Mouse (Mus musculus) liver, embryonic 13.5 days (tissue): ENCODE data around the gene Clps. TPM values are rescaled to one million over a fixed set of nuclear protein-coding genes. Genes with fewer than 3 reads are reported as not detected.

Source experiments
- ATAC-seq: fragments of 200-750 bp; cut with Nextera tagmentation; 2 replicates; pipeline ENCODE4 v1.8.0; 2017; ENCODE audit warnings: low read depth, mild to moderate bottlenecking, moderate number of reproducible peaks, moderate library complexity
- DNase-seq: peaks from one replicate; pipeline ENCODE4 v3.0.0; 2022
- H3K27ac ChIP-seq: fragments of 300-500 bp; sonication (generic); 2 replicates; pipeline ENCODE4 v1.5.1; 2015; ENCODE audit warnings: moderate library complexity, mild to moderate bottlenecking, inconsistent platforms
- H3K27me3 ChIP-seq: fragments of 300-500 bp; sonication (generic); 2 replicates; pipeline ENCODE4 v1.6.1; 2015; ENCODE audit warnings: mild to moderate bottlenecking, inconsistent platforms
- H3K36me3 ChIP-seq: fragments of 300-500 bp; sonication (generic); 2 replicates; pipeline ENCODE4 v1.6.1; 2015; ENCODE audit warnings: mild to moderate bottlenecking, inconsistent platforms
- H3K4me1 ChIP-seq: fragments of 300-500 bp; sonication (generic); replicated peaks from 2 replicates; pipeline ENCODE4 v1.6.1; 2015; ENCODE audit warnings: inconsistent platforms
- H3K4me2 ChIP-seq: fragments of 300-500 bp; sonication (generic); 2 replicates; pipeline ENCODE4 v1.6.1; 2015; ENCODE audit warnings: inconsistent platforms, mild to moderate bottlenecking, moderate library complexity
- H3K4me3 ChIP-seq: fragments of 300-500 bp; sonication (generic); replicated peaks from 2 replicates; pipeline ENCODE4 v1.5.1; 2015; ENCODE audit warnings: mild to moderate bottlenecking, inconsistent platforms
- H3K9ac ChIP-seq: fragments of 300-500 bp; sonication (generic); 2 replicates; pipeline ENCODE4 v1.6.1; 2015; ENCODE audit warnings: mild to moderate bottlenecking, inconsistent platforms
- H3K9me3 ChIP-seq: fragments of 300-500 bp; sonication (generic); replicated peaks from 2 replicates; pipeline ENCODE4 v1.6.1; 2016; ENCODE audit warnings: inconsistent platforms
- WGBS: fragments of 180-500 bp; shearing (Covaris S2); methylation state at CpG from one replicate; pipeline ENCODE4 v1.1.7; 2015; ENCODE audit not compliant: insufficient replicate concordance; 5-methylcytosine and 5-hydroxymethylcytosine counted together
- polyA plus RNA-seq: library from polyadenylated mRNA; unstranded; fragments of >200 nt; fragmentation: Nextera tagmentation; extraction: Ambion mirVana; gene quantifications from 2 replicates; pipeline ENCODE4 v1.2.1, GENCODE M21; 2015

The Clps gene
- 3.2 and 3.4 TPM in 2 replicates for polyA plus RNA-seq

DNA sequence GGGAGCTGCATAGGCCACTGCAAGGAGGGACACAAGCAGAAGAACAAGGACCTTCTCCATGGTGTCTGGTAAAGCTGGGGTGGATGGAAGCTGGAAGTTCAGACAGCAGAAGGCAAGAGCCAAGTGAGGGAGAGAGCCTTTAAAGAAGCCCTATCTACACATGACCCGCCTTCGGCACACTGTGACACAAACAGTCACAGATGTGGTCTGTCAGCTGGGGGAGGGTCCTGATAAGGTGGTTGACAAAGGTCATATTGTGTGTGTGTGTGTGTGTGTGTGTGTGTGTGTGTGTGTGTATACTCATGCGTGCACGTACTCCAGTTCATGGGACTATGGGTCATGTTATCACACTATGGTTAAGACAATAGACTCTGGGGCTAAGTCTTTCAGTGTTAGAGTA lies at the start of gene Clps:
Gene Clps, minus strand, starts transcription at position 169 of the 400 bp plus-strand sequence.
- Histone ChIP-seq H3K27ac (0 out of 2 replicates have a peak within 1 kb of the TSS, but pooled peaks have one; percentile 12), H3K36me3 (no peaks in the 10 kb centered on the region), H3K9me3 (no peaks in the 10 kb centered on the region), H3K27me3 (no peaks in the 10 kb centered on the region), H3K9ac (no peak within 1 kb of the TSS), H3K4me2 (no peak within 1 kb of the TSS), H3K4me3 (no peak within 1 kb of the TSS), H3K4me1 (peaks cover 15% of the 10 kb centered on the region)
- ATAC-seq, result no peak
- 55% methylated on average over 4 of the region's 4 CpGs for WGBS
- DNase-seq, result no peak

DNA sequence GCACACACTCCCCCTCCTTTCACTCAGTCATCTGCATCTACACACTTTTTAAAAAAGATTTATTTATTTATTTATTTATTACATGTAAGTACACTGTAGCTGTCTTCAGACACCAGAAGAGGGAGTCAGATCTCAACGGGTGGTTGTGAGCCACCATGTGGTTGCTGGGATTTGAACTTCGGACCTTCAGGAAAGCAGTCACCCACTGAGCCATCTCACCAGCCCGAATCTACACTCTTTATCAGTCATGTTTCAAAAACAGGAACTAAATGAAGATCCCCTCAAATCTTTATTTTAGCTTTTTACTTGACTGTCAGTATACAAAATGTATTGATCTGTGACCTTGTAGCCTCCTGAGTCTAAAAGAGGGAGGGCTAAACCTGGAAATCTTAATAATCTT lies 49.0 kb upstream of the Clps start:
- H3K27me3 ChIP-seq, result no peaks in the 10 kb centered on the region
- H3K4me3 ChIP-seq, result no peak overlapping the region
- ATAC-seq (no peak), DNase-seq (no peak)
- H3K4me2 ChIP-seq, result no peak overlapping the region
- WGBS, result 28% methylated on average over 3 of the region's 3 CpGs
- H3K4me1 ChIP-seq, result peaks cover 25% of the 10 kb centered on the region
- no peak overlapping the region for H3K27ac ChIP-seq
- no peaks in the 10 kb centered on the region for H3K9me3 ChIP-seq
- H3K36me3 ChIP-seq, result peaks cover 44% of the 10 kb centered on the region
- H3K9ac ChIP-seq, result no peak overlapping the region

- Histone ChIP-seq H3K27ac (no peak overlapping the region), H3K4me2 (no peak overlapping the region), H3K36me3 (peaks cover 90% of the 10 kb centered on the region), H3K27me3 (no peaks in the 10 kb centered on the region), H3K9ac (no peak overlapping the region), H3K4me1 (no peaks in the 10 kb centered on the region), H3K4me3 (no peak overlapping the region), H3K9me3 (no peaks in the 10 kb centered on the region)
- WGBS, result 87% methylated on average over 9 of the region's 9 CpGs
- no peak for ATAC-seq
- no peak for DNase-seq
These were observed 41.1 kb upstream of the Clps start for GRCm38 (mm10) chr17:28601557-28602250.

GRCm38 (mm10) chr17:28600780-28601179 lies 40.2 kb upstream of the Clps start:
- no peaks in the 10 kb centered on the region for H3K4me1 ChIP-seq
- H3K4me2 ChIP-seq, result no peak overlapping the region
- DNase-seq (no peak), ATAC-seq (no peak)
- peaks cover 91% of the 10 kb centered on the region for H3K36me3 ChIP-seq
- H3K27me3 ChIP-seq, result no peaks in the 10 kb centered on the region
- WGBS, result 72% methylated on average over 5 of the region's 5 CpGs
- H3K27ac ChIP-seq, result no peak overlapping the region
- H3K9me3 ChIP-seq, result no peaks in the 10 kb centered on the region
- H3K4me3 ChIP-seq, result no peak overlapping the region
- no peak overlapping the region for H3K9ac ChIP-seq

GRCm38 (mm10) chr17:28593965-28594364 lies 33.4 kb upstream of the Clps start:
- ATAC-seq (0 out of 2 replicates have a peak, but pooled peaks have one; percentile 34), DNase-seq (no peak)
- no peak overlapping the region for H3K4me3 ChIP-seq
- H3K9me3 ChIP-seq, result no peaks in the 10 kb centered on the region
- H3K4me2 ChIP-seq, result no peak overlapping the region
- 50% methylated on average over 4 of the region's 4 CpGs for WGBS
- H3K27ac ChIP-seq, result no peak overlapping the region
- H3K36me3 ChIP-seq, result peaks cover 86% of the 10 kb centered on the region
- no peaks in the 10 kb centered on the region for H3K27me3 ChIP-seq
- no peak overlapping the region for H3K9ac ChIP-seq
- H3K4me1 ChIP-seq, result no peaks in the 10 kb centered on the region

- peak; percentile 56 for DNase-seq
- WGBS, result 13% methylated on average over 4 of the region's 4 CpGs
- Histone ChIP-seq H3K9ac (no peak overlapping the region), H3K9me3 (no peaks in the 10 kb centered on the region), H3K4me3 (no peak overlapping the region), H3K36me3 (peaks cover 89% of the 10 kb centered on the region), H3K27ac (no peak overlapping the region), H3K27me3 (no peaks in the 10 kb centered on the region), H3K4me2 (no peak overlapping the region), H3K4me1 (no peaks in the 10 kb centered on the region)
- ATAC-seq, result no peak
These were observed 32.4 kb upstream of the Clps start for GRCm38 (mm10) chr17:28592998-28593397.

- no peaks in the 10 kb centered on the region for H3K4me1 ChIP-seq
- ATAC-seq (no peak), DNase-seq (no peak)
- no peak overlapping the region for H3K4me2 ChIP-seq
- H3K9ac ChIP-seq, result no peak overlapping the region
- H3K9me3 ChIP-seq, result no peaks in the 10 kb centered on the region
- no peaks in the 10 kb centered on the region for H3K27me3 ChIP-seq
- H3K36me3 ChIP-seq, result peaks cover 84% of the 10 kb centered on the region
- no peak overlapping the region for H3K27ac ChIP-seq
- no peak overlapping the region for H3K4me3 ChIP-seq
- WGBS, result 70% methylated on average over 5 of the region's 5 CpGs
These were observed 30.9 kb upstream of the Clps start for GRCm38 (mm10) chr17:28591476-28591875.

DNA sequence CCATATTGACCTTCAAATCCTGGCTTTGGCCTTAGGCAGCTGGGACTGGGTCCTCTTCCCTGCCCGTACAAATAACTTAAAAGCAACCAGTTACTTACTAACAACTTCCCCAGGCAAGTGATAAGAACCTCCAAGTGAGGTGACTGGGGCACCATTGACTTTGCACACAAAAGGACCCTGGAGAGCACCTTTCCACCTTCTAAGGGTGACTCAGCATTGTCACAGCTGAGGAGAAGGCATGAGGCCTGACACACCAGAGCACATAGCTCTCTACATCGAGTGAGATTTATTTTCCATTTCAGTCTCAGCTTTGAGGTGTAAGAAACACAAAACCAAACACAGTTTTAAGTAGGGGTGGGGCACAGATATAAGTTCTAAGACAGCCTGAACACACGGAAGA lies 30.0 kb upstream of the Clps start:
- H3K4me1 ChIP-seq, result no peaks in the 10 kb centered on the region
- no peak overlapping the region for H3K4me2 ChIP-seq
- H3K9me3 ChIP-seq, result no peaks in the 10 kb centered on the region
- ATAC-seq, result no peak
- WGBS, result 70% methylated on average over 3 of the region's 3 CpGs
- H3K9ac ChIP-seq, result no peak overlapping the region
- H3K27ac ChIP-seq, result no peak overlapping the region
- no peak overlapping the region for H3K4me3 ChIP-seq
- peaks cover 75% of the 10 kb centered on the region for H3K36me3 ChIP-seq
- no peaks in the 10 kb centered on the region for H3K27me3 ChIP-seq
- no peak for DNase-seq

DNA sequence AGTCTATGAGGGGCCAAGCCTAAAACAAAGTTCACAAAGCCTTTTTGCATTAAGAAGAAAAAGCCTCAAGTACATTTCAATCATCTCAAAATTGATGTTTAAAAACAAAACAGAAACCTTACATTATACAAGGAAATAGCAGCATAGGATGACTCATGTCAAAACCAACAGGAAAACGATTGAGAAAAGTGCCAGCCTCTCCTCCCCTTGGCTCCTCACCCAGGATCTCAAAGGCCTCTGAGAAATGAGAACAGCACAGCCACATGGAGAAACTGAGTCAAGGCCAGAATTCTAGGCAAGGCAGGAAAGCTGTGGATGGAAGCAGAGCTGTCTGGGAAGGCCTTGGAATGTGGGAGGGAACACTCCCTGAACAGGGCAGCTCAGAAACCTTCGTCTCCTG lies 28.0 kb upstream of the Clps start:
- Histone ChIP-seq H3K9ac (no peak overlapping the region), H3K27ac (no peak overlapping the region), H3K36me3 (peaks cover 64% of the 10 kb centered on the region), H3K9me3 (no peaks in the 10 kb centered on the region), H3K4me3 (no peak overlapping the region), H3K4me1 (no peaks in the 10 kb centered on the region), H3K27me3 (no peaks in the 10 kb centered on the region), H3K4me2 (no peak overlapping the region)
- ATAC-seq (no peak), DNase-seq (no peak)
- WGBS, result 73% methylated on average over 2 of the region's 2 CpGs

DNA sequence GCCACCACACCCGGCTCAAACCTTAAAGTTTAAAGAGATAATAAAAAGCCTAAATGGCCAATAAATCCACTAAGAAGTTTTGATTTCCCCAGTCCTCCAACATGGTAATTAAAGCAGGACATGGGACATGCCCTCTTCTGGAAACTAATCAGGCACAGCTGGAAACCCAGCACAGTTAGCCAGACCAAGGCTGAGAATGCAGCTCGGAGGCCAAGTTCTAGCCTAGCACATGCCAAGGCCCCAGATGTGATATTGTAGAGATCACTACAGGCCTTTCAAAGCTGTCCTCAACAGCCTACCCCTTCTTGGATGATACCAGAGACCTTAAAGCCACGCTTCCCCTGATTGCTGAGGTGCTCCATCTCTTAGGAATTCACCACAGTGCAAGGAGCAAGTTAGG lies 25.9 kb upstream of the Clps start:
- Histone ChIP-seq H3K27me3 (no peaks in the 10 kb centered on the region), H3K4me1 (no peaks in the 10 kb centered on the region), H3K27ac (no peak overlapping the region), H3K9ac (no peak overlapping the region), H3K4me2 (no peak overlapping the region), H3K36me3 (peaks cover 43% of the 10 kb centered on the region), H3K4me3 (no peak overlapping the region), H3K9me3 (no peaks in the 10 kb centered on the region)
- DNase-seq (no peak), ATAC-seq (no peak)
- WGBS, result 60% methylated on average over 3 of the region's 3 CpGs

DNA sequence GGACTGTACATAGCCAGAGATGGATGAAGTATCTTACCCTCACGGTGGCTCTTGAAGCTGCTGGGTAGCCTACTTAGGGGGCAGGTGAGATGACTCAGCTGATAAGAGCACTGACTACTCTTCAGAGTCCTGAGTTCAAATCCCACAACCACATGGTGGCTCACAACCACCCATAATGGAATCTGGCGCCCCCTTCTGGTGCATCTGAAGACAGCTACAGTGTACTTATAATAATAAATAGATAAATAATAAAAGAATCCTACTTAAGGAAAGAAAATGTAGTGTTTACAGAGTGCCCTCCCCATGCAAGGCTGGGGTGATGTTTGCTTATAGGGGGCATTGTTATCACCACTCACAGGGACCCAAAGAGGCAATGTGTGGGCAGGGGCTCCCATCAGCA lies 20.5 kb upstream of the Clps start:
- no peaks in the 10 kb centered on the region for H3K9me3 ChIP-seq
- no peaks in the 10 kb centered on the region for H3K27me3 ChIP-seq
- H3K27ac ChIP-seq, result no peak overlapping the region
- no peak overlapping the region for H3K4me2 ChIP-seq
- H3K4me1 ChIP-seq, result no peaks in the 10 kb centered on the region
- H3K36me3 ChIP-seq, result no peaks in the 10 kb centered on the region
- no peak overlapping the region for H3K4me3 ChIP-seq
- DNase-seq, result no peak
- no peak for ATAC-seq
- 52% methylated on average over 2 of the region's 2 CpGs for WGBS
- H3K9ac ChIP-seq, result no peak overlapping the region

DNA sequence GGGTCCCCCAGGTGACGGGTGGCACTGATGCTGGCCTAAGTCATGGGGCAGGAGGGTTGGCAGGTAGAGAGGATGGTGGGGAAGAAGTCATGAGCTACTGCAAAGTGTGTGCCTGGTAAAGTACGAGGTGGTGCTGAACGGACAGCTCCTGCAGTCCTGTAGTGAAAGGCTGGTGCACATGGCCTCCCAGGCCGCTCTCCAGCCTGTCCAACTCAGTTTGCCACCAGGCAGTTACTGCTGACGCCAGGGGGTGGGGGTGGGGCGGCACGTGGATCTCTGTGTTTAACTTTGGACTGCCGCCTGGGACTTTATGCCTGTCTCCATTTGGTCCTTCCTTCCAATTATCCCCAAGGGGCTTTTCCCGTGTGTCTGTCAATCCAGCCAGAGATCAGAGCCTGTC lies 19.8 kb upstream of the Clps start:
- DNase-seq, result peak; percentile 43
- Histone ChIP-seq H3K9ac (no peak overlapping the region), H3K9me3 (no peaks in the 10 kb centered on the region), H3K4me2 (no peak overlapping the region), H3K36me3 (no peaks in the 10 kb centered on the region), H3K4me3 (no peak overlapping the region), H3K27ac (no peak overlapping the region), H3K4me1 (peaks cover 5% of the 10 kb centered on the region; the same call in 1 of the 2 replicates), H3K27me3 (no peaks in the 10 kb centered on the region)
- 5% methylated on average over 9 of the region's 9 CpGs for WGBS
- no peak for ATAC-seq
